Mouse (Mus musculus) adrenal gland, adult 8-10 months (tissue): ENCODE data around the gene Ino80d. TPM values are rescaled to one million over a fixed set of nuclear protein-coding genes. Genes with fewer than 3 reads are reported as not detected.
A peak's percentile ranks its signal among the peaks of the same experiment; 100 is the strongest.
"Not testable (repeated sequence)": the region's sequence is repeated elsewhere in the genome, so short reads cannot be mapped to it uniquely, and the experiment has no call there.

Source experiments
- DNase-seq: peaks from one replicate; pipeline ENCODE4 v3.0.0; 2022
- total RNA-seq, 4 experiments: library from RNA; stranded (reverse); gene quantifications; 2 replicates each; pipeline ENCODE4 v1.2.4; 2022

The Ino80d gene
- 10 to 100 TPM; 27.2 to 40.6 (median 31.4) TPM for total RNA-seq

DNA sequence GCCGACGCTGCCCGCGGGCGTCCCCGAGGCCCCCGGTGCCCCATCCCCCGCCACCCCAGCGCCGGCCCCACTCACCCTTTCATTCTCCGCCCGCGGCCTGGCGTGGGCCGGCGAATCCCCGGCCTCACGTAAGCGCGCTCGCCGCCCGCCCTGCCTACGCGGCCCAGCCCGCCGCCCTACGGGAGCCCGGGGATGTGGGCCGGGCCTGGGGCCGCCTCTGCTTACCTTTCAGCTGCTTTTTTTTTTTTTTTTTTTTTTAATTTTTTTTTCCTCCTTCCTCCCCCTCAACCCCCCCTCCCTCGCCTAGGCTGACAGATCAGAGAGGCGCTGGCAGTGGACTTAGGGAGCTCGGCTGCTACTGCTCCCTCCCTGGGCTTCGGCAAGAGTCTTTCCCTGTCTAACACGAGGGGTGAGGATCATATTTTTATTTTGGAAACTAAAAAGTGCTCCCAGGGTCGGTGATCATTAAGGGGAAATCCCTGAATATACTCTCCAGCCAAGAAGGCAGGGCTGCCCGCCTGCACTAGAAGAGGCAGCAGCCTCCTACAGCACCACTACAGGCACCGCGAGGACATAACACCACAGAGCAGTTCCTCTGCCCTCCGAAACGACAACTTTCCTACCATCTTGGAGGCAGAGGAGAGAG, at the start of gene Ino80d:
Gene Ino80d, minus strand, starts transcription at position 532 of the 646 bp plus-strand sequence.
- peak; percentile 77 for DNase-seq

GRCm38 (mm10) chr1:63140231-63140630, 25.8 kb upstream of the Ino80d start:
- DNase-seq = no peak

GRCm38 (mm10) chr1:63138586-63138985, 24.1 kb upstream of the Ino80d start:
- DNase-seq = not testable (repeated sequence)

DNA sequence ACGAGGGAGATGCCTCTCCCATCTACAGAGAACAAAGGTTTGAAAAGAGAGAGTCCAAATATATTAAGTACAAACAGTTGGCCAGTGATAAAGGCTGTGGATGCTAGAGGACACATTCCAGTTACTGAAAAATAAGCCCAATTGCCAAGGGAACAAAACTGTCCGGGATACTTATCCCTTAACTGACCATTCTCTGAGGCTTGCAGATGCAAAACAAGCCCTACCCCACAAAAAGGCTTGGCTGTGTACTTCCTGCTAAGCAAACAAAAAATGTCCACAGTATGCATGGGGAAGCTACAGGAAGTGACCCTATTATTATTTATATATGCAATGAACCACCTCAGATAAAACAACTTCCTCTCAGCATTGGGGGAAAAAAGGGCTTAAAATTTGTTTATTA, 23.5 kb upstream of the Ino80d start:
- DNase-seq = no peak

- no peak for DNase-seq
Observed at GRCm38 (mm10) chr1:63134530-63134929, 20.1 kb upstream of the Ino80d start.

GRCm38 (mm10) chr1:63131766-63132165, 17.3 kb upstream of the Ino80d start:
- DNase-seq = no peak

- DNase-seq = no peak
Observed at GRCm38 (mm10) chr1:63130883-63131282, 16.4 kb upstream of the Ino80d start.

DNA sequence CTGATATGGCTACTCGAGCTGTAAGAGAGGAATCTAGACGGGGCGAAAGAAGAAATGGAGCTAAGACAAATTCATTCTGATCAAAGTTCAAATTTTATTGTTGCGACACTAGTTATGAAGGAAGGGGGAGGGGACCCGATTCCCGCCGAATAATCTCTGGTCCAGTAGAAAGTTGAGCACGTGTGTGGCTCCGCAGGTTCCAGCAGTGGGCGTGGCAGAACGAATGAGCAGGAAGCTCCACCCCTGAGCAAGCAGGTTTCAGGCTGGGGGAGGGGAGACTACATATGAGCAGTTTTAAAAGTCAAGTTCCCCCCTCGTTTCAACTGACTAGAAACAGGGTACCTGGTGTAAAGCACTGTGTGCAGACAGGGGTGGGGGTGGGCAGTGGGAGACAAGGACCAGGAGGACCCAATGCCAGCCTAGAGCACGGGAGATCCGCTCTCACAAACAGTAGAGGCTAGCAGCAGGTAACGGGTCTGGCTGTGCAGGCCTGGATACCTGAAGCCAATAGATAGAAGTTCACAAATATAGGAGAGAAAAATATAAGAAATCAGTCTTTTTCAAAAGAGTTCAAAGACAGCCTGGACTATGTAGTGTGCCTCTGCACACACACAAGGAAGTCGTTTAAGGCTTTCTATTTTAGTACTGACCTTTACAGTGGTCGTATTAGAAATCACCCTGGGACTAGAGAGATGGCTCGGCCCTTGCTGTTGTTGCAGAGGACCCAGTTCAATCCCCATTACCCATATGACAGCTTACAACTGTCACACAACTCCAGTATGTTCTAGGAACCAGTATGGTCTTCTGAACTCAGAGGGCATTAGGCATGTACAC, 15.6 kb upstream of the Ino80d start:
- no peak for DNase-seq

DNA sequence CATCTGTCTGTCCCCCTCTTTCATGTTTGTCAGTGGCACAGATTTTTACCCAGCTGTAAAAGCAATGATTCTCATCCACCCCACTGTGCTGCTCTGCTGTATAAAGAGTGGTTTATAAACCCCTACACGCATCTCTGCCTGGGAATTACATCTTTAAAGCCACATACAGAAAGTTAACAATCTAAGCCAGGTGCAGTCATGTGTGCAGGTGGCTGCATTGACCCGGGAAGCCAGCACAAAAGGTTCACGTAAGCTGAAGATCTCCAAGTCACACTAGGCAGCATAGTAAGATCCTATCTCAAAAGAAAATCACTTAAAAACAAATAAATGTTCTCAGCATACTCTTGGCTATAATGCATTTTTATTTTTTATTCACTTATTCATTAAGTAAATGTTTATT, 14.8 kb upstream of the Ino80d start:
- no peak for DNase-seq

DNA sequence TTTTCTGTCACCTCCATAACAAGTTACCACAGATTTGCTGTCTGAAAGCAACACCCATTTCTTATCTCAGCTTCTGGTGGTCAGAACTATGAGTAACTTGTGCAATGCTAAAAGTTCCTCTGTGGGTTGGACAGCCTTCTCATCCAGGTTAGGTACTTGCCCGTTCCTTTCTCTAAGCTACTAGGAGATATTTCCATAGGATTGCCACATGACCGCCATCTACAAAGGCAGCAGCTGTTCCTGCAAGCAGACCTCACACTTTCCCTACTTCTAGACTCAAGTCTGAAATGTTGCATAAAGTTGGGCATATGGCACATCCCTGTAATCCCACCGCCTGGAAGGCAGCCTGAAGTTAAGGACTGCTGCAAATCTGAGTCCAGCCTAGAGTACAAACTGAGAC, 11.7 kb upstream of the Ino80d start:
- DNase-seq = no peak

GRCm38 (mm10) chr1:63123823-63124450, 9.5 kb upstream of the Ino80d start:
- no peak for DNase-seq

DNA sequence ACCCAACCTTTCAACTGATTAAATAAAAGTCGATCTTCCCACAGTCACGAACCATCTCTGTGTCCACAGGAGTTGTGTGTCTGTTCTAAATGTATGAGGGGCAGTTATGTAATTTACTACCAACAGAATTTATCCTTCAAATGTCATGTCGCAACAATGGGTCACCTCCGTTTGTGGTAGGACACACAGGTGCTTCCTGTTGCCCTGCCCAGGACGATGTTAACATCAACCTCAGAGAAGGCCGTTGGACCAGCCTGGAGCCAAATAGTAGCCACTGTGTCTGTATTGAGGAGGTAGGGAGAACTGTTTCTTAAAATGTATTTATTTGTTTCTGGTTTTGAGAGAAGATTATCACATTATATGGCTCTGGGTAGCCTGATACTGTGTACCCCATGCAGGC, 7.5 kb upstream of the Ino80d start:
- DNase-seq = no peak

DNA sequence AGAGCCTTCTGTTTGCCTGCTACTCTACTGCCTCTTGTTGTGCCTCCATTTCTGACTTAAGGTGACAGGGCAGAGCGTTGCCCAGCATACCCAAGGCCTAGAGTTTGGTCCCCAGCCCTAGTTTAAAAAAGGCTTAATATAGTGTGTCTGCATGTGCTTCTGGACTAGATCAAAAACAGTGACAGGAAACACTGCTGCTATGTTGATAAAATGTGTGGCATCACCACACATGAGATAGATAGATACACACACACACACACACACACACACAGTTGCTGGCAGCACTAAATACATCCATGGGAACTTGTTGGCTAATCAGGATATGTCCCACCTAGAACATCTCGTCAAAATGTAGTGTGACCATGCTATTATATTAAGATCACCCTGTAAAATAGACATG, 5.9 kb upstream of the Ino80d start:
- DNase-seq = no peak

GRCm38 (mm10) chr1:63119675-63120074, 5.2 kb upstream of the Ino80d start:
- no peak for DNase-seq

DNA sequence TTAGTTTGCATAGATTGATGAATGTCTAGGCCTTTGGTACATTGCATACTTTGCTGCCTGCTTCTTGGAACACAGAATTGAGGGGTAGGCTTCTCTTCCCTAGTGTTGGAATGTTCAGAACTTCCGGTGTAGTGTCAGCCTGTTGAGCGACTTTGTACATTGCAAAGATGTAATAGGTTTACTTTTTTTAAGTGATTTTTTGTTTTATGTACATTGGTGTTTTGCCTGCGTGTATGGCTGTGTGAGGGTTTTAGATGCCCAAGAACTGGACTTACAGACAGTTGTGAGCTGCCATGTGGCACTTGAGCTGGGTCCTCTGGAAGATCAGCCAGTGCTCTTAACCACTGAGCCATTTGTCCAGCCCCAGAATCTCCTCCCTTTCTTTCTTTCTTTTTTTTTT, 1.1 kb upstream of the Ino80d start:
- DNase-seq = no peak

DNA sequence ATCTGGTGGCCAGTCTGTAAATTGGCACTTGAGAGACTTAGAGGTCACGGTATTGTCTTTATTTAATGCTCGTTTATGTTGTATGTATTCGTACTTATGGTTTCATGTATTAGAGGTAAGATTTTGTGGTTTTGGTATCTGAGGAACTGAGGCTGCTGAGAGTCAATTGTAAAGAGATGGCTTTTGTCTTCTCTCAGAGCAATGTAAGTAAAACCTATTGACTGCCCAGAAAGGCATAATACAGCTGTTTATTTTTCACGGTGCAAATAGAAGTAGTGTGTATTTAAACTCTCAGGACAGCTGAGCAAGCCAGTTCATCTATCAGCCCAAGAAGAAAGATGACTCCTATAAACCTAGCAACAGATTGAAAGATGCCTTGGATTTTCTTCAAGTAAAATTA, 629 bp upstream of the Ino80d start:
- no peak for DNase-seq

DNA sequence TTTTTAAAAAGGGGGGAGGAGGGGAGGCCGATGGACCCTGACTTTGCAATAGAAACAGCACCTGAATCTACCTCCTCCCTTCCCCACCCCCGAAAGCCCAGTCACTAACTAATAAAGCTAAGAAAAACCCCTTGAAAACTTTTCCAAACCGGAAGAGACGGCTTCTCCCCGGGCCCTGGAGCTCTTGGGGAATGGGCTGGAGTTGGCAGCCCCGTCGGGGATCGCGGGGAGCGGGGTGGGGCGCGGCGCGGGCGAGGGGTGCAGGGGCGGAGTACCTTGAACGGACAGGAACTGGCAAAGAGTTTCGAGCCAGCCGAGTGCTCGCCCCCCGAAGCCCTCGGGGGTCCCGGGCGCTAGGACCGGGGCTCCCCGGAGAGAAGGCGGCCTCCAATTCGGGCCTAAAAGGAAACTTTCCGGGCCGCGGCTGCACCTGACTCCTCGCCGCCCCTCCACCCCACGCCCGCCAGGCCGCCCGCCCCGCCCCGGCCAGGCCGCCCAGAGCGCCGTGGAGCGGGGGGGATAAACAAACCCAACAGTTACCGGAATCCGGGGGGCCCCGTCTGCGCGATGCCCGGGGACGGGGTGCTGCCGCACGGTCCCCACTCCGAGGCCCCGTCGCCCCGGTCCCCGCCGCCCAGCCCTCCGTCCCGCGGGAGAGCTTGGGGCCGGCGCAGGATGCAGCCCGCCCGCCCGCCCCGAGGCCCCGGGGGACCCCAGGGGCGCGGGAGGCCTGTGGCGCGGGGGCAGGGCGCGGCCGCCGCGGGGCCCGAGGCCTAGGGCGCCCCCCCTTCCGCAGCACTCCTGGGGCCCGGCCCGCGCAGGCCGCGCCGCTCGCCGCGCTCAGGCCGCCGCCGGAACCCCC, 962 bp downstream of the Ino80d start:
- peak; percentile 33 for DNase-seq

DNA sequence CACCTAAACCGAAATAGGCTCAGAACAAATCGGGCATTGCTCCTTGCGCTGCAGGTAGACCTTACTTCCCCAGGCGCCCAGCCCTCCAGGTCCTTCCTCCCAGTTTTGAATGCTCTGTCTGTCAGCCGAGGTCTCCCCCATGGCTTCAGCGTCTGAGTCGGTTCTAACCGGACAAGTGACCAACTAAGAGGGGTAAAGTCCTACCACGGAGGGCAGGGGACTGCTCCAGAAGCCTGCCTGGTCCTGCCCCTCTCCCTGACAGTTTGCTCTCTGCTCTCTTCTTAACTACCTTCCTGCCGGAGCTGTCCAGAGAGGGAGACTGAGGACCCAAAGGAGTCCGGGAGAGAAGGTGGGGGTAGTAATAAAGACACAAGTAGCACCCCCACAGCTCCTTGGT, 1.6 kb downstream of the Ino80d start:
- peak; percentile 14 for DNase-seq

DNA sequence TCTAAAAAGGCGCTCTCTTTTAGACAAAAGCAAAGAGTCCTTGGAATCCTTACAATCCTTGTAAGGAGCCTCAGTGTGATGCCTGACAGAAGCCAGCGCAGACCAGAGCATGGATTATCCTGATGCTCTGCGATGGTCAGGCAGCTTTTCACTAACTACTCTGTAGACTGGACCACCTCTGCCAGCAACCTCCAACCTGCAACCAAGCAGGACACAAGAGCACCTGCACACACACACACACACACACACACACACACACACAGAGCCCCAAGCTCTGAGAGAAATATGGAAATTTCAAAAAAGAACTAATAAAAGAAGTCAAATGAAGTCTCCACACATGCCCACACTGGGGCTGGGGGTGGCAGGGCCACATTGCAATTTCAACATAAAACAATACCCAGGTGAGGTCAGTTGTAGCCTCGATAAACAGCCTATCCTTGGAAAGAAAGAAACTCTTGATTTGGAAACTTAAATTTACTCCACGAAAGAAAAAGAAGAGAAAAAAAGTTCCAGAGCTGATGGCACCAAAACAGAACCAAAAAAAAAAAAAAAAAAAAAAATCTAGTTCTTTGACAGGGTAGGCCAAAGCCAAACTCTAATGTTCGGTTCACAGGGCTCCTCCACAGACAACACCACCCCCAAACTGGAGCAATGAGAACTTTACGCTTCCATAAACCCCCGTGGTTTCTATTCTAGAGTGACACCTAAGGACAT, 2.2 kb downstream of the Ino80d start:
- DNase-seq = no peak

DNA sequence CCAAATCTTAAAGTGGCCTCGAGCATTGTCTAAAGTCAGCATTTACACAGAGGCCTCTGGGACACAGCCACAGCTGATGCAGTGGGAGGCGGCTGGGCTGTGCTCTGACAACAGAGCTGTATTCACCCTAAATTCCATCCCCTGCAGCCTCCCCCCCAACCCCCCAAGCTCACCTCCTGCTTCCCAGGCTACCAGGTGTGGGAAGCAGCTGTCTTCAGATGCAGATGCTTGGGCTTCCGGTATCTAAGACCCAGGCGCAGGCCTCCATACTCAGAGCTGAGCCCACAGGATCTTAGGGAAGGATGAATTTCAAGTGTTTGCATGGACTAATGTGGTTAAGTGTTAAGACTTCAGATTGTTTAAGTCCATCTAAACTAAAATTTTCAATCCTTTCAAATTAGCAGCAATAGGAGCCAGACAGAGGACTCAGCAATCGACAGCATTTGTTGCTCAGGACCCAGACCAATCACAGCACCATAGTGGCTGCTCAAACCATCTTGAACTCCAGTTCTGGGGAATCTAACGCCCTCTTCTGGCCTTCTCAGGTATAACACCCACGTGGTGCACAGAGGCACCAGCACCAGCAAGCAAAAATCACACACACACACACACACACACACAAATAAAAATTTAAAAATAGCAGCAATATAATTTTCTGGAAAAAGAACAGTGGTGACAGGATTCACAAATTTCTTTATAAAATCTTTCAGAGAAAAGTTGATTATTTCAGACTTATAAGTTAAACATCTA, 3.8 kb downstream of the Ino80d start:
- DNase-seq = no peak
